Mouse (Mus musculus): ENCODE results near the gene Trim65.
"Not testable (repeated sequence)": the region's sequence is repeated elsewhere in the genome, so short reads cannot be mapped to it uniquely, and the experiment has no call there.

Gene Trim65

GRCm38 (mm10) chr11:116108464-116109137, 22.3 kb downstream of the Trim65 start:
- DNase-seq = peak; percentile 99

GRCm38 (mm10) chr11:116107777-116108285, 23.1 kb downstream of the Trim65 start:
- DNase-seq = peak; percentile 96

- DNase-seq = peak; percentile 97
These were observed 23.8 kb downstream of the Trim65 start for GRCm38 (mm10) chr11:116106963-116107776.

GRCm38 (mm10) chr11:116106154-116106962, 24.6 kb downstream of the Trim65 start:
- peak; percentile 95 for DNase-seq

DNA sequence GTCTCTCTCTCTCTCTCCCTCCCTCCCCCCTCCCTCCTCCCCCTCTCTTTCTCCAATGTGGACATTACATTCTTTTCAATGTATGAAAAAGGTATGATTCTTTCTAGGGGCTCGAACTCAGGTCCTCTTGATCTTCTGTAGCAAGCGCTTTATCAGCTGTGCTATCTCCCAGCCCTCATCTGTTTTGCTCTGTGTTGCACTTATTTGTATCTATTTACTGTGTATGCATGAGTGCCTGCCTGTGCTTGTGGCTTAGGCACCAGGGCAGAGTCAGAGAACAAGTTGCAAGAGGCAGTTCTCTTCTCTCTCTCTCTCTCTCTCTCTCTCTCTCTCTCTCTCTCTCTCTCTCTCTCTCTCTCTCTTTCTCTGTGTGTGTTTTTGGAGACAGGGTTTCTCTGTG, 25.9 kb downstream of the Trim65 start:
- DNase-seq = no peak

DNA sequence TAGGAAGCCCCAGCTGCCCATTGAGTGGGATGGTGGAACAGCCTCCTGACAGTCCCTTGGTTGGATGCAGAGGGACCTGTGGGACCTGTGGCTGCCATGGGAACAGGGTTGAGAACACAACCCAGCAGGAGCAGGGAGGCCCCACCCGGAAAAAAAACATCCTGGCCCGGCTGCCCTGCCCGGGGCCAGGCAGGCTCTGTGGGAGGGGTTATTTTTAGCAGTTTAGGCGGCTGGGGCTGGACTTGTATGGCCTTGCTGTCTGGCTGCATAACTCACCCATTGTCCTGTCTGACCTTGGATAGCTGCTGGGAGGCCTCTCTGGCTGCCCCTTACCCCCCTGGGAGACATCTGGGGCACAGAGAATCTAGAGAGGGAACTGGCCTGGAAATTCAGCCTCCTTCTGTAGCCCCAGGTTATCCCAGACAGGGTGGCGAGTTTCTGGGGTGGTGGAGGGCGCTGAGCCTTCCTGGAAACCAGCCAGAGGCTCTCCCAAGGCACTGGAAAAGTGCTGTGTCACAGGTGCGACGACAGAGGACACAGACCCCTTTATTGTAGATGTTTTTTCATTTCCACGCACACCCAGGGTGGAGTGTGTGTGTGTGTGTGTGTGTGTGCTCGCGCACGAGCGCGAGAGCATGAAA, 26.8 kb downstream of the Trim65 start:
- DNase-seq = peak; percentile 100

- no peak for DNase-seq
These were observed 27.4 kb downstream of the Trim65 start for GRCm38 (mm10) chr11:116103572-116103971.

- no peak for DNase-seq
These were observed 28.5 kb downstream of the Trim65 start for GRCm38 (mm10) chr11:116102472-116102871.

DNA sequence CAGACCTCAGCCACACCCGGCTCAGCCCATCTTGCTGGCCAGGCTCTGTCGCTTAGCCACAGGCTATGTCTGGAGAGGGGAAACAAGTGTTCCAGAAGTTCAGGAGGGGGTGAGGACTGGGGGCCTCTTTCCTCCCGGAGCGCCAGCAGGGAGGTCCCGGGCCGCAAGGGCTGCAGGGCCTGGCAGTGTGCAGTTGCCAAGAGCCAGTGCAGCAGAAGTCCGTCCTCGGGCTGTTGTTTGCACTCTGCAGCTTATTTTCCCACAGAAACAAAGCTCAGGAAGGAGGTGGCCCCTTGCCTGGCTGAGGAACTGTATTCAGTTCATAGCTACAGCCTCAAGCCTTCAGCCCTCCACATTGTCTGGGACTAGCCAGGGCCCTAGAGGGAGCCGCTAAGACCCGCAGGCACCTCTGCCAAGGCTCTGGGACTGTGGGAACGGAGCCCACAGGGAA, 29.0 kb downstream of the Trim65 start:
- DNase-seq = peak; percentile 99

DNA sequence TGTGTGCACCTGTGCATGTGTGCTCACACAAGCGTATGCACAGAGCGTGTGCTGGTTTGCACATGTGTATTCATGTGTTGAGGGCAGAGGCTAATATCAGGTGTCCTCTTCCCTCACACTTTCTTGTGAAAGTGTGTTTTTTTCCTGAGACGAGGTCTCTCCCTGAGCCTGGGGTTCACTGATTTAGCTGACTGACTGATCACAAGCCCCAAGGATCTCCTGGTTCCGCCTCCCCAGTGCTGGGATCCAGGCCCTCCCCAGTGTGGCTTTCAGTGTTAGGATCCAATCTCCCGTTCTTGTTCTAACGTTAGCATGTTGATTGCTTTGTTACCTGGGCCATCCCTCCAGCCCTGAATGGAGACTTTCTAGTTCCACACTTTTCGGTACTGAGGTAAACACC, 30.1 kb downstream of the Trim65 start:
- peak; percentile 92 for DNase-seq

- peak; percentile 100 for DNase-seq
These were observed 30.5 kb downstream of the Trim65 start for GRCm38 (mm10) chr11:116100385-116100784.

DNA sequence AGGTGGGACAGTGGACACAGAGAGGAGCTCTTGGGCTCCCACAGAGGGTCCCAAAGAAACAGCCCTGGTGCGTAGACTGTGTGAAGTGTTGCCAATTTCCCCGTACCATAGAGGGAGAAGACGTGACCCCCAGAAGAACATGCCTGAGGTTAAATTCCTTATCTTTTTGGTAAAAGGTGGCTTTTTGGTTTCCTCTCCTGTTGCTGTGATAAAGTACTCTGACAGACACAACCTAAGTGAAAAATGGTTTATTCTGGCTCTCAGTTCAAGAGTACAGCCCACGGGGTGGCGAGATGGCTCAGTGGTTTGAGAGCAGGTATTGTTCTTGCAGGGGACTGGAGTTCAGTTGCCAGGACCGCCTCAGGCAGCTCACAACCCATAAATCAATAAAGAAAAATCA, 31.5 kb downstream of the Trim65 start:
- peak; percentile 89 for DNase-seq

GRCm38 (mm10) chr11:116098711-116099460, 32.0 kb downstream of the Trim65 start:
- peak; percentile 97 for DNase-seq

GRCm38 (mm10) chr11:116096213-116097108, 34.5 kb downstream of the Trim65 start:
- DNase-seq = peak; percentile 90

DNA sequence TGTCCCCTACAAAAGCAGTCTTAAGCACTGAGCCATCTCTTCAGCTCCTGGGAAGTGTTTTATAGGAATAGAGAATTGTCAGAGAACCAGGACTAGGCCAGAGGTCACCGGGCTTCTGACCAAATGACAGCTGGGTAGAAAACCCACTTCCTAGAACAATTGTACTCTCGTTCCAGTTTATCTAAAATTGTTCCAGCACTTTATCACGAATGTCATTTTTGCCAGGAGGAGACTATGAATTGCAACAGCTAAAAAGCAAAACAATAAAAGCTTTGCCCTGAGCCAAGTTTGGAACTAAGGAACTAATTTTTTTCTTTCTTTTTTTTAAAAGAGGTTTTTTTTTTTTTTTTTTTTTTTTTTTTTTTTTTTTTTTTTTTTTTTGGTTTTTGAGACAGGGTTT, 35.4 kb downstream of the Trim65 start:
- peak; percentile 97 for DNase-seq

DNA sequence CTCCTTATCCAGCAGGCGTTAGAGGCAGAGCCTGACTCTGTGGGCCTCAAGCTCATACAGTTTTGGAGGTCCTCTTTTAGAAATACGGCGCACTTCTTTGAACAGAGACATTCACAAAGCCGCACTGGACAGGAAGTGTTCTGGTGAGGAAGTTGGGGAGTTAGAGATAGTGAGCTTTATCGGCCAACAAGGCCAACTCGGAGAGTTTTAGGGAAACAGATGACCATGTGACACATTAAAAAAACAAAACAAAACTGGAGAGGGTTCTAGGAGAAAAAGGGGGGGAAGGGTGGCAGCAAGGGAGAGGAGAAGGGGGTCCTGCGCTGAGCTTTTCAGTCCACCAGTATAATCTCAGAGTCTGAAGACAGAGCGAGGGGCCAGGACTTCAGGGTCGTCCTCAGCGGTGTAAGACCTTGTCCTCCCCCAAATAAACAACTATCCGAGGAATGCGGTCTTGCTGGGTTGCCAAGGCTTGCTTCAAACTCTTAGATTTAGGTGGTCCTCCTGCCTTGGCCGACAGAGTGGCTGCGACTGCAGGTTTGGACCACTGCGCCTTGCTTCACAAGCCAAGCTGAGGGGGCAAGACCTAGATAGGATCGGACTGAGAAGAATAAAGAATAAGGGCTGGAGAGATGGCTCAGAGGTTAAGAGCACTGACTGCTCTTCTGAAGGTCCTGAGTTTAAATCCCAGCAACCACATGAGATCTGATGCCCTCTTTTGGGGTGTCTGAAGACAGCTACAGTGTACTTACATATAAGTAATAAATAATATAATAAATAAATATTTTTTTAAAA, 37.0 kb downstream of the Trim65 start:
- DNase-seq = peak; percentile 97

GRCm38 (mm10) chr11:116092959-116093358, 38.0 kb downstream of the Trim65 start:
- DNase-seq = not testable (repeated sequence)

- DNase-seq = no peak
These were observed 39.3 kb downstream of the Trim65 start for GRCm38 (mm10) chr11:116091591-116091990.

DNA sequence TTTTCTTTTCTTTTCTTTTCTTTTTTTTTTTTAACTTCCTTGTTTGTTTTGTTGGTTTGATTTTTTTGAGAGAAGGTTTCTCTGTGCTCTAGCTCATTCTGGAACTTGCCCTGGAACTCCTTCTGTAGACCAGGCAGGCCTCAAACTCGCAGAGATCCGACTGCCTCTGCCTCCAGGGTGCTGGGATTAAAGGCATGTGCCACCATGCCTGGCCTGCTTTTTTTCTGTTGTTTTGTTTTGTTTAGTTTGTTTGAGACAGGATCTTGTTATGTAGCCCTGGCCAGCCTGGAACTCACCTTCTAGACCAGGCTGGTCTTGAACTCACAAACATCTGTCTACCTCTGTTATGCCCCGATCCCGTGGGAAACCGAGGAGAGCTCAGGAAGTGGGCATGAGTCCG, 41.4 kb downstream of the Trim65 start:
- DNase-seq = no peak

Data from heart, adult 11 months (tissue).